Mouse (Mus musculus) olfactory bulb, adult 2 months (tissue): ENCODE results near the gene Fbxl13.

Experiments
- CTCF ChIP-seq: fragments of 200-500 bp; IDR thresholded peaks from 2 replicates; pipeline ENCODE4 v1.5.1; 2012; ENCODE audit warnings: low read depth, mild to moderate bottlenecking, low read length, moderate library complexity; ENCODE audit not compliant: insufficient read depth
- POLR2A ChIP-seq: fragments of 200-500 bp; IDR thresholded peaks from 2 replicates; pipeline ENCODE4 v1.6.1; 2012; ENCODE audit warnings: mild to moderate bottlenecking, low read depth, low read length, moderate library complexity; ENCODE audit not compliant: insufficient read depth

- TF ChIP-seq CTCF = no peak
- no peak for TF ChIP-seq POLR2A
These were observed 208.9 kb downstream of the Fbxl13 start for GRCm38 (mm10) chr5:21436471-21436975.
